22 mouse cellular contexts compared by ENCODE assay signal in the genomic region with DNA sequence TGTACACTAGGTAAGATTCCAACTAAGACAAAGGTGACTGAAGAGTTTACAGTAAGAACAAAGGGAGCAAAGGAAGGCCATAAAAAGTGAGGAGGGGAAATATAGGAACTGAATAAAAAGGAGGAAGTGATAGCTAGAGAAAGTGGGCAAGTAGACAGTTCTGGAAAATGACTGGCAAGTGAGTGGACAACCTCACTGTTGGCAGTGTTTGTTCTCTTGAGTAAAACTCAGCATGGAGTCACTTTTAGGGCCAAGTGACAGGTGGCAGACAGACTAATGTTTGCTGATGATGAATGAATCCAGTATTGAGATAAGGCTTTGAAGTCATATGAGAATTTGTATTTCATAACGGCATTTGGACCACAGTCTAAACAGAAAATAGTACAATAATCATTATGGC.
A peak's percentile ranks its signal among the peaks of the same experiment; 100 is the strongest.
DNase-seq lines count a peak whose midpoint lies in the region; ATAC-seq and TF ChIP-seq lines count a peak whose summit lies in the region.
"Had no signal": no experiment of that assay in that cellular context is flagged by ENCODE, and none has a peak within 500 bp of the region (broad histone marks: within the 10 kb centered on the region; RNA-seq: fewer than 3 reads in every experiment).

No protein-coding gene starts in this region.

- H3K27ac ChIP-seq in midbrain, postnatal 0 days (ENCODE audit: low read depth, low read length), result no peak overlapping the region
- H3K27ac ChIP-seq in midbrain, embryonic 14.5 days (replicated peaks; ENCODE audit: low read depth, low read length), result no peak overlapping the region
- no peak overlapping the region for H3K27ac ChIP-seq in cerebellum, adult 2 months (ENCODE audit: insufficient read depth, low read length)
- H3K27ac ChIP-seq in hindbrain, postnatal 0 days, result no peak overlapping the region
- H3K27ac ChIP-seq: embryonic facial prominence, embryonic 13.5 days; forebrain, embryonic 15.5 days; heart, embryonic 13.5 days; hindbrain, embryonic 14.5 days; intestine, embryonic 15.5 days; stomach, embryonic 15.5 days had no signal

- H3K4me1 ChIP-seq in midbrain, postnatal 0 days (ENCODE audit: insufficient read depth, low read length), result no peaks in the 10 kb centered on the region
- no peaks in the 10 kb centered on the region for H3K4me1 ChIP-seq in midbrain, embryonic 14.5 days (ENCODE audit: control insufficient read depth, insufficient read depth, low read length)
- peaks cover 3% of the 10 kb centered on the region; the same call in 1 of the 2 replicates for H3K4me1 ChIP-seq in cerebellum, adult 2 months (ENCODE audit: control insufficient read depth, insufficient read depth, low read length)
- no peaks in the 10 kb centered on the region for H3K4me1 ChIP-seq in hindbrain, postnatal 0 days (ENCODE audit: insufficient read depth, low read length)
- H3K4me1 ChIP-seq: embryonic facial prominence, embryonic 13.5 days; forebrain, embryonic 15.5 days; heart, embryonic 13.5 days; intestine, embryonic 15.5 days; stomach, embryonic 15.5 days had no signal

- H3K27me3 ChIP-seq in midbrain, postnatal 0 days (ENCODE audit: insufficient read depth, low read length), result no peaks in the 10 kb centered on the region
- H3K27me3 ChIP-seq in midbrain, embryonic 14.5 days (ENCODE audit: control insufficient read depth, insufficient read depth, low read length), result no peaks in the 10 kb centered on the region
- H3K27me3 ChIP-seq in cerebellum, adult 2 months (ENCODE audit: control insufficient read depth, insufficient read depth, low read length), result no peaks in the 10 kb centered on the region
- H3K27me3 ChIP-seq in hindbrain, postnatal 0 days (ENCODE audit: insufficient read depth, low read length), result no peaks in the 10 kb centered on the region
- H3K27me3 ChIP-seq: embryonic facial prominence, embryonic 13.5 days; forebrain, embryonic 15.5 days; heart, embryonic 13.5 days; intestine, embryonic 15.5 days; stomach, embryonic 15.5 days had no signal

- 73% methylated on average over 1 of the region's 1 CpGs for WGBS in midbrain, postnatal 0 days
- 92% methylated on average over 1 of the region's 1 CpGs for WGBS in midbrain, embryonic 14.5 days
- WGBS in cerebellum, adult 2 months, result 11% methylated on average over 1 of the region's 1 CpGs
- WGBS in hindbrain, postnatal 0 days, result 60% methylated on average over 1 of the region's 1 CpGs

- no peaks in the 10 kb centered on the region for H3K9me3 ChIP-seq in midbrain, postnatal 0 days (ENCODE audit: low read length)
- no peaks in the 10 kb centered on the region for H3K9me3 ChIP-seq in midbrain, embryonic 14.5 days (ENCODE audit: control insufficient read depth, low read length)
- H3K9me3 ChIP-seq in hindbrain, postnatal 0 days (ENCODE audit: low read length), result no peaks in the 10 kb centered on the region
- H3K9me3 ChIP-seq: embryonic facial prominence, embryonic 13.5 days; forebrain, embryonic 15.5 days; heart, embryonic 13.5 days; intestine, embryonic 15.5 days; stomach, embryonic 15.5 days had no signal

- no peak overlapping the region for H3K4me2 ChIP-seq in midbrain, postnatal 0 days (ENCODE audit: low read depth, low read length, poor library complexity, severe bottlenecking)
- H3K4me2 ChIP-seq in midbrain, embryonic 14.5 days (ENCODE audit: low read length), result no peak overlapping the region
- no peak overlapping the region for H3K4me2 ChIP-seq in hindbrain, postnatal 0 days (ENCODE audit: low read depth, low read length)
- H3K4me2 ChIP-seq: embryonic facial prominence, embryonic 13.5 days; forebrain, embryonic 15.5 days; heart, embryonic 13.5 days; hindbrain, embryonic 14.5 days; intestine, embryonic 15.5 days; stomach, embryonic 15.5 days had no signal

- no peak for ATAC-seq in midbrain, postnatal 0 days (ENCODE audit: low FRiP score)
- ATAC-seq in midbrain, embryonic 14.5 days (ENCODE audit: low FRiP score, low TSS enrichment), result no peak
- no peak for ATAC-seq in hindbrain, postnatal 0 days
- ATAC-seq: forebrain, embryonic 15.5 days; intestine, embryonic 15.5 days; midbrain, embryonic 16.5 days had no signal

- no peak for TF ChIP-seq POLR2A in cerebellum, adult 2 months (IDR thresholded peaks at IDR 0.05; ENCODE audit: borderline replicate concordance, insufficient read depth, low read length)

- H3K36me3 ChIP-seq in midbrain, postnatal 0 days (ENCODE audit: insufficient read depth, low read length), result no peaks in the 10 kb centered on the region; the same call in 1 of the 2 replicates
- no peaks in the 10 kb centered on the region for H3K36me3 ChIP-seq in midbrain, embryonic 14.5 days (ENCODE audit: control insufficient read depth, insufficient read depth, low read length)
- no peaks in the 10 kb centered on the region for H3K36me3 ChIP-seq in hindbrain, postnatal 0 days (ENCODE audit: insufficient read depth, low read length)
- H3K36me3 ChIP-seq: embryonic facial prominence, embryonic 13.5 days; forebrain, embryonic 15.5 days; heart, embryonic 13.5 days; intestine, embryonic 15.5 days; stomach, embryonic 15.5 days had no signal

- peak; percentile 17 for DNase-seq in midbrain, postnatal 0 days (ENCODE audit: low spot score)
- DNase-seq in midbrain, embryonic 14.5 days, result no peak
- peak; percentile 48 to 80 for DNase-seq in cerebellum, adult 2 months
- DNase-seq in cerebellum, postnatal 36 days, result peak; percentile 56 to 64
- no peak for DNase-seq in heart, adult 8-10 months (ENCODE audit: low spot score)
- DNase-seq in frontal cortex, postnatal 14 days (ENCODE audit: low spot score in 2 of 2), result no peak
- DNase-seq in hindbrain, postnatal 0 days (ENCODE audit: low spot score), result no peak
- DNase-seq: adrenal gland, postnatal 14 days; B cell, adult 2 months; gastrocnemius, postnatal 36 days; heart, postnatal 36 days; layer of hippocampus, postnatal 36 days; liver; lung, adult 18-20 months; lung, postnatal 14 days had no signal

- no peak overlapping the region for H3K4me3 ChIP-seq in midbrain, postnatal 0 days (ENCODE audit: low read depth, low read length)
- no peak overlapping the region for H3K4me3 ChIP-seq in midbrain, embryonic 14.5 days (replicated peaks; ENCODE audit: low read depth, low read length)
- H3K4me3 ChIP-seq in cerebellum, adult 2 months (replicated peaks; ENCODE audit: insufficient read depth, low read depth, low read length), result no peak overlapping the region
- no peak overlapping the region for H3K4me3 ChIP-seq in hindbrain, postnatal 0 days (ENCODE audit: low read length)
- H3K4me3 ChIP-seq: embryonic facial prominence, embryonic 13.5 days; forebrain, embryonic 15.5 days; heart, embryonic 13.5 days; intestine, embryonic 15.5 days; stomach, embryonic 15.5 days had no signal

- TF ChIP-seq CTCF in midbrain, postnatal 0 days (IDR thresholded peaks at IDR 0.05), result no peak
- no peak for TF ChIP-seq CTCF in cerebellum, adult 2 months (IDR thresholded peaks at IDR 0.05; ENCODE audit: borderline replicate concordance, insufficient read depth, low read depth, low read length)
- no peak for TF ChIP-seq CTCF in hindbrain, postnatal 0 days (IDR thresholded peaks at IDR 0.05; ENCODE audit: low read depth)

- H3K9ac ChIP-seq in midbrain, postnatal 0 days (replicated peaks; ENCODE audit: low read length, poor library complexity, severe bottlenecking), result no peak overlapping the region
- no peak overlapping the region for H3K9ac ChIP-seq in midbrain, embryonic 14.5 days (replicated peaks; ENCODE audit: low read length)
- no peak overlapping the region for H3K9ac ChIP-seq in hindbrain, postnatal 0 days (replicated peaks; ENCODE audit: low read length)
- H3K9ac ChIP-seq: embryonic facial prominence, embryonic 13.5 days; forebrain, embryonic 15.5 days; heart, embryonic 13.5 days; hindbrain, embryonic 14.5 days; intestine, embryonic 15.5 days; stomach, embryonic 15.5 days had no signal

Comparison
In these comparisons a context has a peak if more than half of its experiments do, and no peak if none do; other contexts are left out.
1. DNase-seq: peak in midbrain, postnatal 0 days (single experiment), cerebellum, adult 2 months (2 of 2) and cerebellum, postnatal 36 days (2 of 2); none in midbrain, embryonic 14.5 days (single experiment), heart, adult 8-10 months (single experiment), frontal cortex, postnatal 14 days (0 of 2) and hindbrain, postnatal 0 days (single experiment).